Mouse (Mus musculus) C2C12 (cell line): ENCODE measurements around the gene Cradd.

Source experiments
- CTCF ChIP-seq: IDR thresholded peaks from one replicate; pipeline ENCODE4 v1.5.1; 2011; ENCODE audit not compliant: control insufficient read depth, insufficient read depth, insufficient read length
- MYOD1 ChIP-seq: IDR thresholded peaks from one replicate; pipeline ENCODE4 v1.6.1; 2011; ENCODE audit warnings: low read depth; ENCODE audit not compliant: control insufficient read depth, insufficient read length
- USF1 ChIP-seq: IDR thresholded peaks from one replicate; pipeline ENCODE4 v1.6.1; 2011; ENCODE audit warnings: low read depth, mild to moderate bottlenecking, control low read depth, moderate library complexity

DNA sequence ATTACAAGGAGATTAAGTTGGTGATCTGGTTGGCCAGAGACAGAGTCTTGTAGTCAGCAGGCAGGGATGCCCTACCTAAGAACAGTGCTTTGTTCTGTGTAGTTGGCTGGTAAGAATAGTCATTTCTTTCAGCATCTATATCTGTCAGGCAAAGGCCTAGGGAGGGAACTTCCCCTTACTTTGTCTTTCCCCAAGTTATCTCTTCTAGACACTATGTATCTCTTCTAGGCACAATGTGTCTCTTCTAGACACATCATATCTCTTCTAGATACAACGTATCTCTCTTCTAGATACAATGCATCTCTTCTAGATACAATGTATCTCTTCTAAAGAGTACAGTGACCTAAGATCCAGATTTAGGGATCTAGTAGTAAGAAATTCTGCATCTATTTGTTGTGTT, 169.3 kb downstream of the Cradd start:
- TF ChIP-seq CTCF, result no peak
- TF ChIP-seq USF1, result no peak
- no peak for TF ChIP-seq MYOD1
